Mouse (Mus musculus): ENCODE data around the gene Sash1. TPM values are rescaled to one million over a fixed set of nuclear protein-coding genes. Genes with fewer than 3 reads are reported as not detected.

The Sash1 gene
- polyA plus RNA-seq, 1 experiment = 62.7 TPM

DNA sequence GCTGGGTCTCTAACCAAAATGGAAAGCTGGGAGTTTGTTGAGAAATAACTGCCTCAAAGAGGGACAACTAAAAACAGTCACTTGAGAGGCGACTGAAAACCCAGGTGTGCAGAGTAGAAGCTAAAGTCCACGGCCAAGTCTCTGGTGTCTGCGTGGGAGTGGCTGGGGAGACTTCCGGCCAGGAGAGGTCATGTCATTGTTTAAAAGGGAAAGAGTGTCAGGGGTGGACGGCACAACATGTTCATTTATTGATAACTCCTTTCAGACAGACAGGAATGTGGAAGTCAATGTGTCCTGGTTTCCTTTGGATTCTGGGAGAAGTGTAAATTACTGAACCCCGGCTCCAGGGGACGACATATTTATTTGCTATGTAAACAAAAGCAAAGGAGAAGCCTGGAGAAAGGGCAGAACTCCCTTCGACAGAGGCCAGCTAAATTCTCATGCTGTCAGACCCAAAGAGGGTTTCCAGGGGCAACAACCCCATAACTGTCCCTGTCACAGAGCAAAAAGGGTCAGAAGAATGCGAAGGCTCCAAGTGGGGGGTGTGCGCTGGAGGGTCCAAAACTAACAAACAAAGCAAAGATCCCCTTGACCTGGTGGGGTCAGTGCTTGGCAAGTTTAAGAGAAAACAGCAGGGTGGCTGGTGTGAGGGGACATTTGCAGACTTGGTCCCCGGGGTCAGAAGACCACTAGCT lies 100.3 kb downstream of the Sash1 start:
- peaks cover 6% of the 10 kb centered on the region for H3K4me1 ChIP-seq (ENCODE audit: control insufficient read depth, insufficient read depth, low read length)
- TF ChIP-seq POLR2A (IDR thresholded peaks at IDR 0.05; ENCODE audit: low read depth, low read length) (no peak), CTCF (IDR thresholded peaks at IDR 0.05; ENCODE audit: borderline replicate concordance, insufficient read depth, low read length) (no peak)
- H3K4me3 ChIP-seq (ENCODE audit: insufficient read depth, low read length) = no peak overlapping the region
- no peak overlapping the region for H3K27ac ChIP-seq (ENCODE audit: insufficient read depth, low read length)

DNA sequence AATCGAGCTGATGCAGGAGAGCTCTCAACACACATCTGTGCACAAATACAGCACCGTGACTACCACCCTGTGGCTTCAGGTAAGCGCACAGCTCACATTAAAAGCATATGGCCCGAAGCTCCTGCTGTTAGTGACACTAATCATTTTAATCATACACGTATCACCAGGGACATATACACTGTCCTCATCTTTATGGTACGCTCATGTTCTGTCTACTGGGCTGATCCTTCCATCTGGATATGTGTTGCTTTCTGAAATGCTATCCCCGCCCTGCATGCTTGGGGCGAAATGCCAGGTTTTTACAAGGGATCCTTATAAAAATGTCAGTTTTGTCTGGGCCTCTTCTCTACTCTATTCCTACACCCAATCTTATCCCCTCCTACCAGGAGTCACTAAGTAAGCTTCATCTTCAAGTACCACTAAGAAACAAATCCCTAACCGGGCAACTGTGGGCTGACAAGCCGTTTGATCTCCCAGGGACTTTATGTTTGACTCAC lies 103.9 kb downstream of the Sash1 start:
- Histone ChIP-seq H3K4me3 (ENCODE audit: insufficient read depth, low read length) (no peak overlapping the region), H3K27ac (ENCODE audit: insufficient read depth, low read length) (peak overlapping the region; percentile 54), H3K4me1 (ENCODE audit: control insufficient read depth, insufficient read depth, low read length) (peaks cover 6% of the 10 kb centered on the region)
- no peak for TF ChIP-seq CTCF (IDR thresholded peaks at IDR 0.05; ENCODE audit: borderline replicate concordance, insufficient read depth, low read length)
- no peak for TF ChIP-seq POLR2A (IDR thresholded peaks at IDR 0.05; ENCODE audit: low read depth, low read length)

DNA sequence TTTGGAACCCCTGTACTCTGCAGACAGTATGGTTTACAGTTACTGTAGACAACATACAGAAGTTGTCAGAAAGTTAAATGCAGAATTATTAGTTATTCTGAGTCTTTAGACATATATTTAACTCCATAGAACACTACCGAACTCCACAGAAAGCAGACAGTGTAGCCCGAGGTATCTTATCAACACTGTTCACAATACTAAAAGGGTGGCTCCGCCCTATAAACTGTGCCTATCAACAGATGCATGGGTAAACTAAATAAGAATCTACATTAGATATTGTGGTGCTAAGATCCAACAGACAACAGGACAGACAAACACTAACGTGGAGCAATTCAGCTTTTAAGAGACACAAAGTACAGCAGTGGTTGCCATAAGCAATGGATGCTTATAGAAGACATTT lies 106.0 kb downstream of the Sash1 start:
- Histone ChIP-seq H3K27ac (ENCODE audit: insufficient read depth, low read length) (no peak overlapping the region), H3K4me3 (ENCODE audit: insufficient read depth, low read length) (no peak overlapping the region), H3K4me1 (ENCODE audit: control insufficient read depth, insufficient read depth, low read length) (peaks cover 6% of the 10 kb centered on the region)
- TF ChIP-seq CTCF (IDR thresholded peaks at IDR 0.05; ENCODE audit: borderline replicate concordance, insufficient read depth, low read length) = no peak
- no peak for TF ChIP-seq POLR2A (IDR thresholded peaks at IDR 0.05; ENCODE audit: low read depth, low read length)

DNA sequence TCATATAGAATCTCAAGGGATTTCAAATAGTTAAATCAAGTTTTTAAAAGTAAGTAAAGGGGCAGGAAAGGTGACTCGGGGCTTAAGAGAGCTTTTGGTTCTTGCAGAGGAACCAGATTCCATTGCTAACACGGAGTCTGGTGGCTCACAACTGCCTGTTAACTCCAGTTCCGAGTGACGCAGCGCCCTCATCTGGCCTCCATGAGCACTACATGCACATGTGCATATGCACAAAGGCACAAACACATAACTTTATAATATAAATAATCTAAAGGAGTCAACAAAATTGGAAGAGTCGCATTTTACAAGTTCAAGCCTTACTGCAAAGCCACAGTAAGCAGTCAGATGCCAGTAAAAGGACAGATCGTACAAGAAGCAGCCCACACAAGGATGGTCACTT lies 107.0 kb downstream of the Sash1 start:
- Histone ChIP-seq H3K27ac (ENCODE audit: insufficient read depth, low read length) (no peak overlapping the region), H3K4me3 (ENCODE audit: insufficient read depth, low read length) (no peak overlapping the region), H3K4me1 (ENCODE audit: control insufficient read depth, insufficient read depth, low read length) (peaks cover 6% of the 10 kb centered on the region; the same call in 1 of the 2 replicates)
- no peak for TF ChIP-seq POLR2A (IDR thresholded peaks at IDR 0.05; ENCODE audit: low read depth, low read length)
- TF ChIP-seq CTCF (IDR thresholded peaks at IDR 0.05; ENCODE audit: borderline replicate concordance, insufficient read depth, low read length) = peak; percentile 63; the same call in 1 of the 2 replicates

DNA sequence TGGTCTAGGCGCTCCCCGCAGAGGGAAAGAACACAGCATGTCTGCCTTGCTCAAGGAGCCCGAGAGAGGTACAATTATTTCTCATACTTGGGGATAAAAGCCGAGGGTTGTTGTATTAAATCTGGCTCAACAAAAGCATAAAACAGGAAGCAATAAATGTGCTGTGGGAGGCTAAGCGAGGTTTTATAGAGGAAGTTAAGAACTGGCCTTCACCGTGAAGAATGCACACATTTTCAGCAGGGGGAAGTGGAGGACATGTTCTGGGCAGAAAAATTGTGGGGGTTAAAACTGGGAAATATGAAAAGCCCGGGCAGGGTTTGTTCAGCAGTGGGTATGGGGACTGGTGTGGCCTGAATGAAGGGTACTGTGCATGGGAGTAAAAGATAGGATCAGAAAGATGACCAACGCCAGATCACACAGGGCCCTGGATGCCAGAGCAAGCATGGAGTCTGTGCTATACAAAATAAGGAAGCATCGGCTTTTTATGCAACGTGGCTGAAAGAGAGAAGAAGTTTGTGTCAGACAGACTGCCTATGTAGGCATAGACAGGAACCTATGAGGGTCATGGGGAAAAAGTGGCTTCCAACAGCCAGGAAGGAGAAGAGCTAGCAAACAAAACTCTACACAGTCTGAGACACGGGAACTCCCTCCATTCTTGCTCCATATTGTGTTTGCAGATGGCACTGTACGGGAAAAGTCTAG lies 108.2 kb downstream of the Sash1 start:
- Histone ChIP-seq H3K4me3 (ENCODE audit: insufficient read depth, low read length) (no peak overlapping the region), H3K27ac (ENCODE audit: insufficient read depth, low read length) (no peak overlapping the region), H3K4me1 (ENCODE audit: control insufficient read depth, insufficient read depth, low read length) (peaks cover 6% of the 10 kb centered on the region; the same call in 1 of the 2 replicates)
- TF ChIP-seq POLR2A (IDR thresholded peaks at IDR 0.05; ENCODE audit: low read depth, low read length) = no peak
- no peak for TF ChIP-seq CTCF (IDR thresholded peaks at IDR 0.05; ENCODE audit: borderline replicate concordance, insufficient read depth, low read length)

DNA sequence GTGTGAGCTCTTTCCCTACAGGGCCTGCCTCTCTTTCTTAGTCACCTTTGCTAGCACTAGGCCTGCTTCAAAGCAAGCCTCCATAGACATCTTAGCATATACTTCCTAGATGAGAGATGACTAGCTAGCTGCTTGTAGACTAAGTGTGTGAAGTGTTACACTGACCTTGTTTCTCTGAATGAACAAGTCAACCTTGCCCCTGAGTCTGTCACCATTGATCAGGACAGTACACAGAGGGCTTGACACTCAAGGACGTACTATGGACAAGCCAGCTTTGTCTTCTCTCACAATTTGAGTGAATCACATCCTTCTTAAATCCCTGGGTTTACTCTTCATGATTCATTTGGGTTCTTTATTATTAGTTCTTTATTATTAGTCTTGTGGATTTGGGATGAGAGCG lies 109.1 kb downstream of the Sash1 start:
- Histone ChIP-seq H3K27ac (ENCODE audit: insufficient read depth, low read length) (no peak overlapping the region), H3K4me1 (ENCODE audit: control insufficient read depth, insufficient read depth, low read length) (0 out of 2 replicates have a peak, but pooled peaks cover 1% of the 10 kb centered on the region), H3K4me3 (ENCODE audit: insufficient read depth, low read length) (no peak overlapping the region)
- TF ChIP-seq POLR2A (IDR thresholded peaks at IDR 0.05; ENCODE audit: low read depth, low read length) = no peak
- no peak for TF ChIP-seq CTCF (IDR thresholded peaks at IDR 0.05; ENCODE audit: borderline replicate concordance, insufficient read depth, low read length)

DNA sequence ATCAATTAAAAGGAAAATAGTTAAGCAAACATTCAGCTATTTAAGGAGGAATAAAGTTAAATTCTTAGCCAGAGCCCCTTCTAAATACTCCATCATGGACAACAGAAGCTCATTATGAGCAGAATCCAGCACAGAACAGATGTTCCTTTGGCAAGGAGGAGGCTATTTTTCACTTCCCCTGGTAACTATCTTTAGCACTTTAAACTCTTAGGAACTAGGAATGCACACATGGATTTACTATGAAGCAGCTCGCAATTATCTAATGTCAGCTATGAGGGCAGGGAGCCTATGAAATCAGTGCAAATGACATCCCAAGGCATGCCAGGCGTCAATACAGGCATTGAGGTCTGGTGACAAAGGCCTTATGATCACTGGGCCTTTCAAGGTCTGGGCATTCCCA lies 110.1 kb downstream of the Sash1 start:
- Histone ChIP-seq H3K4me3 (ENCODE audit: insufficient read depth, low read length) (no peak overlapping the region), H3K4me1 (ENCODE audit: control insufficient read depth, insufficient read depth, low read length) (no peaks in the 10 kb centered on the region), H3K27ac (ENCODE audit: insufficient read depth, low read length) (no peak overlapping the region)
- no peak for TF ChIP-seq CTCF (IDR thresholded peaks at IDR 0.05; ENCODE audit: borderline replicate concordance, insufficient read depth, low read length)
- no peak for TF ChIP-seq POLR2A (IDR thresholded peaks at IDR 0.05; ENCODE audit: low read depth, low read length)

DNA sequence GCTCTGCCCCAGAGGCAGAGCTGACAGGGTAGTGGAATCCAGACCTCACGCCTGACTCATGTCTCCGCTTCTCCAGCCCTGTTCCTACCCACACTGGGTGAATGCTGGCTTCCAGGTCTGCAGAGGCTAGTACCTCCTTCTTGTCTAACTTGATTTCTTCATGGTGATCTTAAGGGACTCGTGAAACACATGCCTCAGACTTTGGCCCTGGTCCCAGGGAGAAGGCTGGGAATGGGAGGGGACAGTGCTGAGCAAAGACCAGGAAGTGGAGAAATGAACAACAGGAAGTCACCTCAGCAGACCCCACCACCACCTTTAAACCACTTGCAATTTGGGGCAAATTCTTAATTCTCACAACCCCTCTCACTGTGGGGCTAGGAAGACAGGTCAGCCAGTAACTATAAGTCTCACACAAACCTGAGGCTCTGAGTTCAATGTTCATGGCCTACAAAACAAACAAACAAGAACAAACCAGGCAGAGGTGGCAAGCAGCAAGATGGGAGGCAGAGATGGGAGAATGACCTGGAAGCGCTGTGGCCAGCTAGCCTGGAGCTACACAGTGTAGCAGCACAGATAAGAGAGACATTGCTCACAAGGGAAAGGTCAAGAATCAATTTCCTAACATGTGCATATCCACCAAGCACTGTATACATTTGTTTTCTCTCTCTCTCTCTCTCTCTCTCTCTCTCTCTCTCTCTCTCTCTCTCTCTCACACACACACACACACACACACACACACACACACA lies 113.2 kb downstream of the Sash1 start:
- peaks cover 7% of the 10 kb centered on the region; the same call in 1 of the 2 replicates for H3K4me1 ChIP-seq (ENCODE audit: control insufficient read depth, insufficient read depth, low read length)
- H3K4me3 ChIP-seq (ENCODE audit: insufficient read depth, low read length) = no peak overlapping the region
- TF ChIP-seq CTCF (IDR thresholded peaks at IDR 0.05; ENCODE audit: borderline replicate concordance, insufficient read depth, low read length) (no peak), POLR2A (IDR thresholded peaks at IDR 0.05; ENCODE audit: low read depth, low read length) (no peak)
- H3K27ac ChIP-seq (ENCODE audit: insufficient read depth, low read length) = peak overlapping the region; percentile 49

DNA sequence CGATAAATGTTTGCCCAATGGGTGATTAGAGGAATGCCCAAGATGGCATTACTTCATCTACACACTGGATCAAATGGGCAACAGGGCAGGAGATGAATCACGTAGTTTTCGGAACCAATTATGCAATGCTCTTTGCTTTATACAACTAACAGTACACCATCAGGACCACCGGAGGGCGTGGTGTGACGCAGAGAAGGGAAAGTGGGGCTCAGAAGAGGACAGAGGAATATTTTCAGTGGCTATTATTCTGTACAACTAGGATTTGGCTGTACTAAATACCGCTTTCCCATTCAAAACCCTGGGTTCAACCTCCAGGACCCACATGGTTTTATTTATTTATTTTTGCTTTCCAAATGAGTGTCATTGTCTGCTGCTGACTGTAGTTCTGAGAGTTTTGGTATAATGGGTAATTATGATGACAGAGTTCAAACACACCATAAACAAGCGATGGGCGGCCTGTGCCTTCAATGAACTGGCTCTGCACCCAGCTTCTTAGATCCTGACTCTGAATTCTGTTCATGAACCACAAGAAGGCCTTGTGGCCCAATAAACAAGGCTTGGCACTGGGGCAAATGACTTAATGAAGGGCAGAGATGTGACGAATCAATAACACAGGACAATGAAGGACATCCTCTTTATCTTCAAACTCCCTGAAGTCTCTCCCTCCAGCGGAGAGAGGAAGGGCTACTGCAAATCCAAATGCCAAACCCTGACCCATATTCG lies 114.8 kb downstream of the Sash1 start:
- peaks cover 9% of the 10 kb centered on the region; the same call in 1 of the 2 replicates for H3K4me1 ChIP-seq (ENCODE audit: control insufficient read depth, insufficient read depth, low read length)
- H3K4me3 ChIP-seq (ENCODE audit: insufficient read depth, low read length) = no peak overlapping the region
- TF ChIP-seq CTCF (IDR thresholded peaks at IDR 0.05; ENCODE audit: borderline replicate concordance, insufficient read depth, low read length) = no peak
- no peak for TF ChIP-seq POLR2A (IDR thresholded peaks at IDR 0.05; ENCODE audit: low read depth, low read length)
- no peak overlapping the region for H3K27ac ChIP-seq (ENCODE audit: insufficient read depth, low read length)

All from embryonic fibroblast, embryonic 13.5 days (primary cell).